Mouse (Mus musculus) cerebellum, postnatal 36 days (tissue): Measurements from ENCODE around the gene Ugt1a6a.
"Not testable (repeated sequence)": the region's sequence is repeated elsewhere in the genome, so short reads cannot be mapped to it uniquely, and the experiment has no call there.

ENCODE experiments used
- DNase-seq, 2 experiments: peaks; one replicate each; pipeline ENCODE4 v3.0.0; 2021 to 2022; ENCODE audit warnings: mixed read lengths in 2 of 2

Ugt1a6a gene

GRCm38 (mm10) chr1:88134457-88135011, at the start of gene Ugt1a6a:
Gene Ugt1a6a, plus strand, starts transcription at chr1:88134809.
- DNase-seq = not testable (repeated sequence)

GRCm38 (mm10) chr1:88086125-88086524, 48.5 kb upstream of the Ugt1a6a start:
- no peak for DNase-seq

- DNase-seq = no peak
Observed at GRCm38 (mm10) chr1:88087513-88087912, 47.1 kb upstream of the Ugt1a6a start, which contains the start of gene Ugt1a8. Gene Ugt1a8, plus strand, starts transcription at chr1:88087813.

- DNase-seq = no peak
Observed at GRCm38 (mm10) chr1:88092341-88092740, 42.3 kb upstream of the Ugt1a6a start.

GRCm38 (mm10) chr1:88094270-88094676, 40.3 kb upstream of the Ugt1a6a start:
- DNase-seq = not testable (repeated sequence)

GRCm38 (mm10) chr1:88094941-88095492, 39.6 kb upstream of the Ugt1a6a start, which contains the start of gene Ugt1a7c:
Gene Ugt1a7c, plus strand, starts transcription at chr1:88095062.
- no peak for DNase-seq

- not testable (repeated sequence) for DNase-seq
Observed at GRCm38 (mm10) chr1:88098546-88098945, 36.1 kb upstream of the Ugt1a6a start.

- not testable (repeated sequence) for DNase-seq
Observed at GRCm38 (mm10) chr1:88099691-88100090, 34.9 kb upstream of the Ugt1a6a start.

- DNase-seq = not testable (repeated sequence)
Observed at GRCm38 (mm10) chr1:88103019-88103418, 31.6 kb upstream of the Ugt1a6a start, which contains the start of gene Ugt1a6b. Gene Ugt1a6b, plus strand, starts transcription at chr1:88103252.

- not testable (repeated sequence) for DNase-seq
Observed at GRCm38 (mm10) chr1:88103697-88104468, 30.7 kb upstream of the Ugt1a6a start.

- DNase-seq = no peak
Observed at GRCm38 (mm10) chr1:88104667-88105430, 29.8 kb upstream of the Ugt1a6a start.

GRCm38 (mm10) chr1:88105656-88106055, 29.0 kb upstream of the Ugt1a6a start:
- no peak for DNase-seq

GRCm38 (mm10) chr1:88109027-88109557, 25.5 kb upstream of the Ugt1a6a start:
- not testable (repeated sequence) for DNase-seq

GRCm38 (mm10) chr1:88109604-88110003, 25.0 kb upstream of the Ugt1a6a start:
- not testable (repeated sequence) for DNase-seq

- not testable (repeated sequence) for DNase-seq
Observed at GRCm38 (mm10) chr1:88112769-88113168, 21.8 kb upstream of the Ugt1a6a start.

GRCm38 (mm10) chr1:88120550-88120949, 14.1 kb upstream of the Ugt1a6a start:
- DNase-seq = not testable (repeated sequence)

- DNase-seq = not testable (repeated sequence)
Observed at GRCm38 (mm10) chr1:88121521-88121920, 13.1 kb upstream of the Ugt1a6a start.

- DNase-seq = not testable (repeated sequence)
Observed at GRCm38 (mm10) chr1:88125827-88126360, 8.7 kb upstream of the Ugt1a6a start.

- DNase-seq = not testable (repeated sequence)
Observed at GRCm38 (mm10) chr1:88129091-88129490, 5.5 kb upstream of the Ugt1a6a start.

GRCm38 (mm10) chr1:88130223-88130622, 4.4 kb upstream of the Ugt1a6a start:
- not testable (repeated sequence) for DNase-seq

- DNase-seq = no peak
Observed at GRCm38 (mm10) chr1:88133908-88134456, 627 bp upstream of the Ugt1a6a start.
